Mouse (Mus musculus): ENCODE data around the gene Wdr48. TPM values are rescaled to one million over a fixed set of nuclear protein-coding genes. Genes with fewer than 3 reads are reported as not detected.

Gene Wdr48
- 32.1 TPM for polyA plus RNA-seq (2014; fragmentation: Illumina TruSeq; extraction: RNeasy Lipid Tissue Mini Kit (QIAGEN cat#74804); ENCODE audit: low replicate concordance)

DNA sequence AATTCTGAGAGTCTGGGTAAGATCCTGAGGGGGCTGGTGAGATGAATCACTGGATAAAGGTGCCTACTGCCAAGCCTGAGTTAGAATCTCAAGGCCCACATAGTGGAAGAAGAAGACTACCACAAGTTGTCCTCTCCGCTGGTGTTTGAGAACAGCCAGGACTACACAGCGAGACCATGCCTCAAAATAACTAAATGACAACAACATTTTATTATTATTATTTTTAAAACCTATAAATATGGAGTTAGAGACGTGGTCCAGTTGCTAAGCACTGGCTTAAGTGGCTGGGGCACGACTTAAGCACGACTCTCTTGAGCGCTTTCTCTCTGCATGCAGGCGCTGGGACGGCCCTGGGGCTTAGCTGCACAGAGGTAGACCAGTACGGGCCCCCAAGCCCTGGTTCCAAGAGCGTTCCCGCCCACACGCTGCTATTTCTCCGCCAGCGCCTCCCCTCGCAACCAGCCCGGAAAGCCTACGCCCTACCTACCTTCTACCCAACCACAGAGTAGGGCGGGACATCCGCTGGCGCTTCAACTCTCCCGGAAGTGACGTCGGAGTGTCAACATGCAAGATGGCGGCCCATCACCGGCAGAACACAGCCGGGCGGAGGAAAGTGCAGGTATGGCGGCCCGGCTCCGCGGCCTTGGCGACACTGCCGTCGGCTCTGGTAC, at the start of gene Wdr48:
Gene Wdr48, plus strand, starts transcription at position 540 of the 671 bp plus-strand sequence.

DNA sequence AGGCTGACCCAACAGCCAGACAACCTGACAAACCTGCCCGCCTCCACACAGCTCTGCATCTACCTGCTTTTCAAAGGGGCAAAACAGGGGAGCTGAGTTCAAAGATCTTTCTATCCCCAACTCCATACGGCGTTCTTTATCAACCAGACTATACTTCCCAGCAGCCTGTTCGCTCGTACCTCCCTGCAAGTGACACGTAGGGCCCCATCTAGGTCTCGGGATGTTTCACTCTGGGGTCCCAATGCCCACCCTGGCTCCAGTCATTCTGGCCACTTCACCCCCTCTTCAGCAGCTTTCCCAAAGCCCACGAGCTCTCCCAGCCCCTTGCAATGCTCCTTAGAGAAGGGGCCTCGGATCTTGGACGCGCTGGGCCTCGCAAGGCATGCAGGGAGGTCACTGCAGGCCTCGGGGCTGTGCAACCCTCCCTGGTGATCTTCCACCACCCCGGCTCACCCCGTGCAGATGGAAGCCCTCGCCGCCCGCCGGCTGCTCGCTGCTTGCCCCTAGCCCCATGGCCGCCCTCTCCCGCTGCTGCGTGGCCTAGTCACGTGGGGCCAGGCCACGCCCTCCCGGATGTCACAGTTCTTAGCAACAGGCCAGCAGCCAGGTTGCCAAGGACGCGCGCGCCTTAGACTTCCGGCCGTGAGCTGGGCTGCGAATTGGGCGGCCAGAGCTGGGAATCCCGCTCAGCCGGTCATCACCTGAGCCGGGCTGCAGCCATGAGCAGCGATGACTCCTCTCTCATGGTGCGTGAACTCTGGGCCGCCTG, 42.5 kb downstream of the Wdr48 start, which contains the start of the genes Gorasp1 and Ttc21a:
Gene Gorasp1, minus strand, starts transcription at position 561 of the 769 bp plus-strand sequence.
Gene Ttc21a, plus strand, starts transcription at position 602 of the 769 bp plus-strand sequence.

Other genes starting within 250 kb of the Wdr48 start
- gene Scn10a, start 175.6 kb upstream of the Wdr48 start, polyA plus RNA-seq (2014; fragmentation: Illumina TruSeq; extraction: RNeasy Lipid Tissue Mini Kit (QIAGEN cat#74804); ENCODE audit: low replicate concordance), result not detected
- 0.11 TPM for gene Scn11a, start 69.4 kb upstream of the Wdr48 start, polyA plus RNA-seq (2014; fragmentation: Illumina TruSeq; extraction: RNeasy Lipid Tissue Mini Kit (QIAGEN cat#74804); ENCODE audit: low replicate concordance)
- gene Gorasp1, start 42.7 kb downstream of the Wdr48 start, polyA plus RNA-seq (2014; fragmentation: Illumina TruSeq; extraction: RNeasy Lipid Tissue Mini Kit (QIAGEN cat#74804); ENCODE audit: low replicate concordance), result 3.1 TPM
- gene Ttc21a, start 42.7 kb downstream of the Wdr48 start, polyA plus RNA-seq (2014; fragmentation: Illumina TruSeq; extraction: RNeasy Lipid Tissue Mini Kit (QIAGEN cat#74804); ENCODE audit: low replicate concordance), result not detected
- not detected for gene Csrnp1, start 89.8 kb downstream of the Wdr48 start, polyA plus RNA-seq (2014; fragmentation: Illumina TruSeq; extraction: RNeasy Lipid Tissue Mini Kit (QIAGEN cat#74804); ENCODE audit: low replicate concordance)
- gene Xirp1, start 128.7 kb downstream of the Wdr48 start, polyA plus RNA-seq (2014; fragmentation: Illumina TruSeq; extraction: RNeasy Lipid Tissue Mini Kit (QIAGEN cat#74804); ENCODE audit: low replicate concordance), result not detected
- 6.2 TPM for gene Cx3cr1, start 175.0 kb downstream of the Wdr48 start, polyA plus RNA-seq (2014; fragmentation: Illumina TruSeq; extraction: RNeasy Lipid Tissue Mini Kit (QIAGEN cat#74804); ENCODE audit: low replicate concordance)
- not detected for gene Ccr8, start 197.2 kb downstream of the Wdr48 start, polyA plus RNA-seq (2014; fragmentation: Illumina TruSeq; extraction: RNeasy Lipid Tissue Mini Kit (QIAGEN cat#74804); ENCODE audit: low replicate concordance)
- 0.71 TPM for gene Slc25a38, start 215.5 kb downstream of the Wdr48 start, polyA plus RNA-seq (2014; fragmentation: Illumina TruSeq; extraction: RNeasy Lipid Tissue Mini Kit (QIAGEN cat#74804); ENCODE audit: low replicate concordance)
- 52.5 TPM for gene Rpsa, start 232.8 kb downstream of the Wdr48 start, polyA plus RNA-seq (2014; fragmentation: Illumina TruSeq; extraction: RNeasy Lipid Tissue Mini Kit (QIAGEN cat#74804); ENCODE audit: low replicate concordance)

Data from small intestine, adult 10 weeks (tissue).